Mouse (Mus musculus): Measurements from ENCODE around the gene Rab25.

The Rab25 gene

DNA sequence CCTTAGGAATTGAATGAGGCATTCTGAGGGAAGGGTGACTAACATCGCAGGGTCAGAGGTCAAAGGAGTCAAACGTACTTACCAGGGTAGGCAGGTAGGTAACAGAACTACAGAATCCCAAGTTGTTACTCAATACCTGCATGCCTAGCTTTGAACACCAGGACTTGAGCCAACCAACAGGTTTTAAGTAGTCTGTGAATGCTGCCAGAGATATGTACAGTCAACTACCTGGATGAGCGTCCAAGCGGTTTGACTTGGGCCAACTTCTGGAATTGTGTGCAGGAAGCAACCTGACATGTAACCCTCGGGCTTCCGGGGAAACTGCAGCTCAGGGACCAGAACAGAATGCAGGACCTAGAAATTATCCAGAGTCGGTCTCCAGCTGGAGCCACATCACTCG lies 25.1 kb downstream of the Rab25 start:
- DNase-seq: no peak

DNA sequence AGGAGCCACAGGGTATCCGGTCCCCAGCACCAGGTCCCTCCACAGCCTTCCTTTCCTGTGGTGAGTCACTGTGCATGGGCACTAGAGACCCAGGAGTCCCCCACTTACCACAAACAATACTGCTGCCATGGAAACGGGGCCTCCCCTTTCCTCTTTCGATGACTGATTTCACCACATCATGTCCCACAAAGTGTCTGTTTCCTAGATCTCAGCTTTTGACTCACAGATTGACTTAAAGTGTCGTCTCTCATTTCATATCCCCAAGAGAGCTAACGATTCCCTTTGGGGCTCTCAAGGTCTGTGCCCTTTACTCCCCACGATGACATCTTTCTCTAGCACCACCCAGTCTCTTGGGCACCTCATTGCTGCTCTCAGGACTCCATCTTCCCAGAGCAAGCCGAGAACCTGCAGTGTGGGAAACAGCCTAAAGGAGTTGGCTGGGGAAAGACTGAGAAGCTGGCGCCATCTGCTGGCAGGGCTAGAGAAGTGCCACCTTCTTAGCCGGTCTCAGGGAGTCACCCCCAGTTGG lies 26.2 kb downstream of the Rab25 start:
- DNase-seq: peak; percentile 76

DNA sequence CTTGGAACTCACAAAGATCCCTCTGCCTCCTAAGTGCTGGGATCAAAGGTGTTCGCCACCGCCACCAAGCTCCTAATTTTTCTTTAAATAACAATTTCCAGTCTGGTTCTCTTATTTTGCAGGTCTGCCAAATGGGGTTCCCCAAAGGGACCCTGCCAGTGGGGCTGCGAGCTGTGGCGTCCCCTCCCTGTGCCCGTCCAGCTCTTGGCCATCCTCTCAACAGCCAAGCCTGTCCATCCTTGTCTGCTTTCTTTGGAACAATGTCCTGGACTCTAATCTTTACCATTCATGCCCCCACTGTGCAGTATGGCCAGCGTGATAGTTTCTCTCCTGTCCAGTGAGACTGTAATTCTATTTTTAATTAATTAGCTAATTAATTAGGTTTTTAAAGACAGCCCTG lies 26.9 kb downstream of the Rab25 start:
- DNase-seq: no peak

DNA sequence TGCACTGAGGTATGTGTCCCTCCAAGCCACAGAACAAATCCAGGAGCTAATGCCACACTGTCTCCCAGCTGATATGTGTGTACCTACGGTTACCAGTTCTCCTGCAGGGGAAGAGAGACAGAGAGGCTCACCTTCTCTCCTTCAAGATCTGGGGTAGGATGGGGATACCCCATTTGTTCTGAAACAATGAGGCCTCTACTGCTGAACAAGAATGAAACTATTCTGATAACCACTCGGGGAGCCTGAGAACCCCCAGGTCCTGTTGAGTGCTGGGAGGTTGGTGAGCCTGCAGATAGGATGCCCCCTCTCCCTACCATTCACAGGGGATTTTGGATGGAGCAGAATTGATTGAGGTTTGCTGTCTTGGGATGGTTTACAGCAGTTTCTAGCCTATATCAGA lies 28.0 kb downstream of the Rab25 start:
- DNase-seq: no peak

DNA sequence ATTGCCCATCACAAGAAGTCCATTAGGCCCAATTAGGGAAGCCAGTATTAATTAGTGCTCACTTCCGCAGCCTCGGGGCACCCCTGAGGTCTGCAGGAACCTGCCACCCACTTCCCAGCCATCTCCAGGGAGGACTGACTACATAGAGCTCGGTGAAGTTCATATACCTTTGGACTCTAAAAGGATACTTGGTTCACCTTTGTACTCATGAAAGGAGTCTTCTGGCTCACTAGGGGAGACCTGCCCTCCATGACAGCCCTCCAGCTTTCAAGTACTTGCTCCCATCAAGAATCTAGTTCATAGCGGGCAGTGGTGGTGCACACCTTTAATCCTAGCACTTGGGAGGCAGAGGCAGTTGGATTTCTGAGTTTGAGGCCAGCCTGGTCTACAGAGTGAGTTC lies 29.7 kb downstream of the Rab25 start:
- DNase-seq: no peak

DNA sequence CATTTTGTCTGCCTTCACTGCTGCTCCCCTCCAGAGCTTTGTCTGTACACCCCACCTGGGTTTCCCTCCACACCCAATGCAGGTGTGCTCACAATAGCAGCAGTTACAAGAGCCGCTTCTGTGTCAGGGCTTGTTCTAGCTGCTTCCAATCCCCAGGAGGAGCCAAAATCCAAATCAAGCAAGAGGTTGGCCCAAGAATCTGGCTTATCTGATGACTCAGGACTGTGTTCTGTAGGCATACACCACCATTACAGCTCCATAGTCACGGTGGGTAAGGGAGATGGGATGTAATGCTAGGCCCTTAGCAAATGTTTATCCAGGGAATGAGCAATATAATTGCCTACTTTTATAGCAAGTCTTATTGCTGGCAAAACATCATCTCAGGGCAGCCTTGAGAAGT lies 31.7 kb downstream of the Rab25 start:
- no peak for DNase-seq

DNA sequence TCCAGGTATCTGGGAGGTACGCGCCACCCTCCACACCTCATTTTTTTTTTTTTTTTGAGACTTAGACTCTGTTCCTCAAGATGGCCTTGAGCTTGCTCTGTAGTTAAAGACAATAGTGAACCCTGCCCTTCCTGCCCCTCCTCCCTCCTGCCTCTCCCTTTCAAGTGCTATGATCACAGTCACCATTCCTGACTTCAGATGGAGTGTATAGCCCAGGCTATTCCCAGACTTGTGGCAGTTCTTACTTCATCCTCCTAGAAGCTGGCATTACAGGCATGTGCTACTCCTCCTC lies 33.1 kb downstream of the Rab25 start:
- DNase-seq: no peak

DNA sequence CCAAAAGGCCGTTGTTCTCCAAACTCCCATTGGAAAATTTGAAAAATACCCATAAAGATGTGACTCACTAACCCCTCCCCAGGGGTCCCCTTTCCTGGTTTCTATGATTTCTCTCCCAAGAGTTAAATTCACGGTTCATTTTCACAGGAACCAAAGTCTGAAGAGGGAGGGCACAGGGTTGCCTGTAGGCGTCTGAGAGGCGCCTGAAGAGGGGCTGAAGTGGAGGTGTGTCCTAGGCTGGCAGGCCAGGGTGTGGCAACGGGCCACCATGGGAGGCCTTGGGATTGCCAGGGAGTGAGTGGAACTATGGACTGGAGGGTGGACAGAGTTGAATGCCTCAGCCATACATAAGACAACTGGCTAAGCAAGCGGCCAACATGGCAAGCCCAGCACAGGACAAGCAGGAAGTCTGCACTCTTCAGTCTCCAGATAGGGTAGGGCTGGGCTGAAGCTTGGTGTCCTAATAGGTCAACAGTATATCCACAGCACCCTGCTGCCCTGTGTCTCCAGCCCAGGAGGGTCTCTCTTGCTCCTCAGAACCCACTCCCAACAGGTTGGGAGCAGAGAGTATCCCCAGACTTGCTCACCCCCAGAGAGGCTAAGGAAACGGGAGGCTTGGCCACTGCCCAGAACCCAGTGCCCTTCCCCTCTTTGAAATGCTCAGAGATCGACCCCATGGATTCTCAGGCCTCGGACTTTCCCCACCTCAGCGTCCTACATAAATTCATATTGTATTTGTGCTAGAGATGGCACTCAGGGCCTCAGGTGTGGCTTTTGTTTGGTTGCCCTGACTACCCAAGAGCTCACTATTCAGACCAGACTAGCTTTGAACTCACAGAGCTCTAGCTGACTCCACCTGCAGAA lies 33.6 kb downstream of the Rab25 start:
- no peak for DNase-seq

DNA sequence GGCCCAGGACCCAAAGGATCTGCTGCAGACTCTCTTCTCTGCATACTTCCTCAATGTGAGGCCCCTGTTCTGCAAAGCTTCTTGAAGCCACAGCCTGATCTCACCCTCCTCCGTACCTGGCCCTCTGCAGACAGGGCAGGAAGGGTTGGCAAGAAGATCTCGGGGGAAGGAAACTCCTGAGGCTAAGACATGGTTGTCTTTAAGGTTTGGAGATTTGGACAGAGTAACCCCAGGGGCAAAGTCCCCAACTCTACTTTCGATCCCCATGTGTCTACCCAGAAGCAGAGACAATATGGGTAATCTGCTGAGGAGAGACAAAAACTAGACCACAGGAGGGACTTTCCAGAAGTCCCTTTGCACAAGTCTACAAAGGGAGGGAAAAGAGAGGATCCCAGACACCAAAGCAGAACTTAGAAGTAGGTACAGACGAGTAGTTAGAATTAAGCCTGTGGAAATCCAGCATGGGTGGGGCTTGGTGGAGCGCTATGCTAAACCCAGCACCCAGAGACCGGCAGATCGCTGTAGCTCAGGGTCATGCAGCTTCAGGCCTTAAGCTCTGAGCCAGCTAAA lies 34.5 kb downstream of the Rab25 start:
- DNase-seq: no peak

DNA sequence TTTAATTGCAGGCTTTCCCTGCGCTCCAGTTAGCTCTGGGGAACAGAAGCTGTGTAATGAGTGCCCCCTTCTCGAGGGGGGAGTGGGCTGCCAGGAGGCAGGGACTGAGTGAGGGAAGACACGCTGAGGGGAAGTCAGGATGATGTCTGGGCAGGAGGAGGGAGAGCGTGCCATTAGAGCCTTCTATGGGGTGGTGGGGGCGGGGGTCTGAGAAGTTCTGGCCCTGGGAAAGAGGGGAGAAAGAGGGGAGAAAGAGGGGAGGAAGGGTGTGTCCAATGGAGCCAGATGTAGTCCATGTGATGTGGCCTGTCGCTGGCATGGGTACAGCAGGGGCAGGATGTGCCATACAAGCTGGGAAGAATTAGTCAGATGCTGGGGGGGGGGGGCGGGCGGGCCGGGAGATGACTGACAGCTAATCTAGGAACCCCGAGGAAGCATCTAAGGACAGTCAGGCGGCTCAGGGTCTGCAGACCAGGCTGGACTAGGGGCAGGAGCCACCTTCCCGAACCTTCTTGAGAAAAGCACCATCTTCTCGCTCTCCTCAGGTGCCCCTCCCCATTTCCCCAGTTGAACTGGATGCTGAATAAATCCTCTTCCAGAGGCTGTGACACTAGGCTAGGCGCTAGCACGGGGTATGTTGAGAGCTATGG lies 35.1 kb downstream of the Rab25 start:
- no peak for DNase-seq

DNA sequence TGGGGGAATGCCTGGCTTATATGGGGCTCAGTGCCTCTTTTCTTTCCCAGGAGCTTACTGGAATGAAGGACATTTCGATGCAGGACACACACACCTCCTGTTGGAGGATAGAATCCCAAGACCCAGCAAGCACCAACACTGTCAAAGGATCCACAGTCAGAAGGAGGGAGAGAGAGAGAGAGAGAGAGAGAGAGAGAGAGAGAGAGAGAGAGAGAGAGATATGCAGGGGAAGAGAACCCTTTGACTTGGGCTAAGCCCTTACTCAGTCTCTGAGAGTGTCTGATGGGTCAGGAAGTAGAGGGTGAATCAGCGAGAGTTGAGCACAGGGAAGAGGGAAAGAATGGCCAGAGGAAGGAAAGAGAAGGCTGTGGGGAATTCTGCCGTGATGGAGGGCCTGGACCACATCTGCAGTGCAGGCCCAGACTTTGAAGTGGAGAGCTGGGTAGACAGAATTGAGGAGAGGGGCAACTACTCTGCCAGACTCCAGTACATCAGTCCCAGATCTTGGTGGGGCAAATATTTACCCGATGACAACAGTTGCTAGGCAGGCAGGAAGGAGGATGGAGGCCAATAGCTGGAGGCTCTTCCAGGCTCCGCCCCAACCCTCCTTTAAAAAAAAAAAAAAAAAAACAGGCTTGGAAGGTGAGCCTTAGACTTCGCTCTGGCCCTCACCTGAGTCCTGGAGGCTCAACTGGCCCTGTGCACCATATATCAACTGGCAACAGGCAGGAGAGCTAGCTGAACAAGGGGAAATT lies 35.8 kb downstream of the Rab25 start:
- no peak for DNase-seq

DNA sequence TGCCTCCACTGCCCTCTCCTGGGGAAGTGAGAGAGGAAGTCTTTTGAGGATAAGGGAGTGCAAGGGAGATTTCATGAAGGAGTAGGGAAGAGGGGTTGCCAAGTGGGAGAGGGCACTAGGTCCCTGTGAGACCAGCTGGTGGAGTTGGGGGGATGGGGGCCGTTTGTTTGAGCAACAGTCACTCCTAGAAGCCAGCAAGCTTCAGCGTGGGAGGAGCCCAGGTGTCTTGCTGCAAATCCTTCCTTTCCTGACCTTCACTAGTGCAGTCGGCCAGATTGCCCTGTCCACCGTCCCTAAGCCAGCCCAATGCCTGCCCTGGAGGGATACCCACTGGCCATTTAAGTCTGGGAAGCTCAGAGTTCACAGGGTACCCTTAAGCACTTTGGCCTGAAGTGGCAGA lies 36.5 kb downstream of the Rab25 start:
- DNase-seq: no peak

DNA sequence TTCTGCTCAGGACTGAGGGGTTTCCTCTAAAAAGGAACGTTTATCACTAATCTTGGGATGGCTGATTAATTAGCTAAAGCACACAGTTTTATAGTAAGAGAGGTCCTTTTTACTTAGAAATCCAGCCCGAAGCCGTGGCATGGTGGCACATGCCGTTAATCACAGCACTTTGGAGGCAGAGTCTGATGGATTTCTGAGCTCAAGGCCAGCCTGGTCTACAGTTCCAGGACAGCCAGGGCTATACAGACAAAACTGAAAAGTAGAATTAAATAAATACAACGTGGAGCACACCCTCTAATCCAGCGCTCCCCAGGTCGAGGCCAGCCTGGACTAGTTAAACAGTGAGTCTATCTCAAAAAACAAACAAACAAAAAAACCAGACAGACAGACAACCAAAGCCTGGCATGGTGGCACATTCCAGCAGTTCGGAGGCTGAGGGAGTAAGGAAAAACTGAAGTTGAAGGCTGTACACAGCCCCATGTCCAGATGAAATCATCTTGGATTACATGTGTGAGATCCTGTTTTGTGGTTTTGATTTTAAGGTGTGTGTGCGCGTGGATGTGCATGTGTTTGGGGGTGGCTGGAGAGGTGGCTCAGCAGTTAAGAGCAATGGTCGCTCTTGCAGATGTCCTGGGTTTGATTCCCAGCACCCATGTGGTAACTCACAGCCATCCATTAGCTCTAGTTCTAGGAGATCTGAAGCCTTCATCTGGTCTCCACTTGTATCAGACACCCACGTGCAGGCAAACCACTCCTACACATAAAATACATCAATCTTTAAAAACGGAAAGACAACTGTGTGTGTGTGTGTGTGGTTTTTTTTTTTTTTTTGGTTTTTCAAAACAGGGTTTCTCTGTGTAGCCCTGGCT lies 37.4 kb downstream of the Rab25 start:
- no peak for DNase-seq

DNA sequence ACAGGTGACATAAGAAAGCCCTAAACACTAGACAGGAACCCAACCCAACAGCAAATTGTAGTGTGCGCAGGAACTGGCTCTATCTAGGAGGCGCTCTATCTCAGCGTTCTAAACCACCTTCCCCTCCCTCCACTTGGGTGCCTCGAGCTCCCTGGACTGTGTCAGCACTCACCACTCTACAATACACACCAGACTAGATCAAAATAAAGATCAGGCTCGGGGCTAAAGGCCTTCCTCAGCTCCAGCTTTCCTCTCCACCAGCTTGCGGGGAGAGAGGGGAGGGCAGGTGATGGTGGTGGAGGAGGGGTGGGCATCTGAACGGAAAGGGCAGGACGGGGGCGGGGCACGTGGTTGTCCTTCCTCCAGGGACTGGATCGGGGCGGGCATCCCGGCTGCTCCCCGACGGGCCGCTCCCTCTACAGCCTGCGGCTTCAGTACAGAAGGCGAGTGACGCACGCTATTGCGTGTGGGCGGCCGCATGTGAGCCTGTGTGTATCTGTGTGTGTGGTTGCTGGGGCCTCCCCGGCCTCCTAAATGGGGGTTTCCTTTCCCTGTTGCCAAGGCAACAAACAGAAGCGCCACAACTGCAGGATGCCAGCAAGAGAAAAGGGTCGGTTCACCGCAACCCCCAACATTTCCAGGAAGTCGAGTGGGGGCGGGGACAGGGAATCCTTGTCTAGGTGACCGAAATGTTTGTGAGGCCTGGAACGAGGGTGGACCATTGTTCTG lies 38.2 kb downstream of the Rab25 start, which contains the start of gene Lmna:
Gene Lmna (minus strand): TSS at position 265 of the 729 bp plus-strand sequence.
- peak; percentile 96 for DNase-seq

DNA sequence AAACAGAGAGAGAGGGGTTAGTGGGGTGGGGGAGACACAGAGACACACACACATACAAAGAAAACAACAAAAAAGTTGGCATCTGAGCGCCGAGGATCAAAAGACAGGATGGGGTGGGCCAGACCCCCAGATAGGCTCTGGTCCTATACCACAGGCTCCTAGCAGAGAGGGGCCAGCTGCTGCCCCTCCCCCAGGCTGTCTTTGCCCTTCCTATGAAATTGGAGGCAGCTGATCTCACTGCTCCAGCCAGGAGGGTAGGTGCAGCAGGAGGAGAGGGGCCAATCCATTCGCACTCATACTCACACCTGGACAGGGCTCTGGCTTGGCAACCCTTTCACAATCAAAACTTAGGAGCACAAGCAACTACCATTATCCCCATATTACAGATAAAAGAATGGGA lies 38.9 kb downstream of the Rab25 start:
- no peak for DNase-seq

DNA sequence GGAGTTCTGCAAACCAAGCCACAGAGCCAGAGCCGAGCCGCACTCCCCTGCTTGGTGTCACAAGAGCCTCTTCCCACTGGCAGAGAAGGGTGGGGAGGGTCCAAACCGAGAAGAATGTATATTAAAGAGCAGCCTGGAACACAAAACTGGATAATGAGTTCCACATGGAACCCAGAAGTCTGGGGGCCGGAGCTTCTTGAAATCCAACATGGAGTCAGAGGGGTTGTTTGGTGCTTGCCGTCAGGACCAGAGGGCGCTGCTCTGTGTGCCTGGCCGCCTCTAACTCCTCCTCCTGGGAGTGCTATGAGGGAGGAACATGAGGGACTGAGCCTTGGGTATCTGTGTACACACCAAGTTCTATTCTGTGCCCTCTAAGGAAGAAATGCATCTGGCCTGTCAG lies 42.3 kb downstream of the Rab25 start:
- no peak for DNase-seq

DNA sequence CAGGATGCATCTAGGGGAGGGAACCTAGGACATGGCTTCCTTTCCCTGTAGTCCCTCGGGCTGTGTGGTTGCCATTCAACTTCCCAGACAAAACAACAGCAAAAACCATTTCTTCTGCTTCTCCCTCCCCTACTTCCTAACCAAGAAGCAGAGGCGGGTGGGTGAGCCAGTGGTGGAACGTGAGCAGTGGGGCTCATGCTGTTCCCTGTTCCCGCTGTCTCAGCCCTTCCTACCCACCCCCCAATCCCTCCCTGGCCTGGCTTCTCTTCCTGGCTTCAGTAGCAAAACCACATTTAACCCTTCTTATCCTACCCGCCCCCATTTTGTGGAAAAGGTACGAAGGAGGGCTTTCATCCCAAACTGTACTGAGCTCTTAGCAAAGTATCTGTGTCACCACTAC lies 43.0 kb downstream of the Rab25 start:
- no peak for DNase-seq

DNA sequence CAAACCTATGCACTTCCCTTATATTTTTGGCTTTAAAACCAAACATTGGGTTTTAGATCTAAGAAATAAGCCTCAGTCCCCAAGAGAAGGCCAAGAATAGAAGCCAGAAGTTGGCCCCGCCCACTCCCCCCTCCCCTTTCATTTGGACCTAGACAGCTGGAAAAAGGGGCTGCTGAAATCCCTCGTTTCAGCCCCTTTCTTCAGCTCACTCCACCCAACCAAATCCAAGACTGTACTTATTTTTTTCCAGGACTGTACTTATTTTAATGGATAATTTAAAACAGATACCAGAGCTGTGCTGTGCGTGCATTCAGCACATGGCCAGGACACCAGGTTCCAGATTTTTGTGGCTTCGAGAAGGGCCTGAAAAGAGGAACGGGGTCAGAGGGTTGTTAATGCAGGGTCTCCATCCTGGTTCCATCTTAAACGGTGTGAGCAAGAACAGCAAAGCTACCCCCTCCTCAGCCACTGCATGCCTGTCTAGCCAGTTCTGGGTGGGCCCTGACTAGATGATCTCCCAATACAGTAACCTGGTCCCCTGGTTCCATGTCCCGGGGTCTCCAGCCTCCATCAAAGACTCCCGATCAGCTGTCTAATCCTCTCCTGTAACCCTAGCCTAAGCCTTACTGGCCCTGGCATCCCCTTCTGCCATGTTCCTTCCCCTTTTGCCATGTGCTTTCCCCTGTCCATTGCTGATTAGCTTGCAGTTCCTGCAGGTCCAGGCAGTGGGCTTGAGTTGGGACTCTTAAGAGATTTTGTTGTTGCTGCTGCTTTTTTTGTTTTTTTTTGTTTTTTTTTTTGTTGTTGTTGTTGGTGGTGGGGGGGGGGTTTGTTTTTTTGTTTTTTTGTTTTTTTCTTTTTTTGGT lies 44.0 kb downstream of the Rab25 start:
- no peak for DNase-seq

DNA sequence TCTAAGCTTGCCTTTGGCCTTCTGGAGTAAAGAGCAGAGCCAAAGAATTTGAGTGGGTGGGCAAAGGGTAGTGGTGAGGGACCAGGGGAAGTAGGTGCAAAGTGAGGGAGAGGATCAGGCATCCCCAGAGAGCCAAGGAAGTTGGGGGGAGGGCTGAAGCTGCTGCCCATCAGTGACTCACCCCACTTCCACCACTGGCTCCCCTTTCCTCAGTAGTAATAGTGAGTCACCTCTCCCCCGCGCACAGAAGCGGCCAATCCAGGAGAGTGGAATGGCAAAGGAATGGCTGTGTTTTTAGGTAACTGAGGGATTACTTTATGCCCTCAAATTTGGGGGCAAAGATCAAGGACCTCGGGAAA lies 44.6 kb downstream of the Rab25 start:
- DNase-seq: no peak

DNA sequence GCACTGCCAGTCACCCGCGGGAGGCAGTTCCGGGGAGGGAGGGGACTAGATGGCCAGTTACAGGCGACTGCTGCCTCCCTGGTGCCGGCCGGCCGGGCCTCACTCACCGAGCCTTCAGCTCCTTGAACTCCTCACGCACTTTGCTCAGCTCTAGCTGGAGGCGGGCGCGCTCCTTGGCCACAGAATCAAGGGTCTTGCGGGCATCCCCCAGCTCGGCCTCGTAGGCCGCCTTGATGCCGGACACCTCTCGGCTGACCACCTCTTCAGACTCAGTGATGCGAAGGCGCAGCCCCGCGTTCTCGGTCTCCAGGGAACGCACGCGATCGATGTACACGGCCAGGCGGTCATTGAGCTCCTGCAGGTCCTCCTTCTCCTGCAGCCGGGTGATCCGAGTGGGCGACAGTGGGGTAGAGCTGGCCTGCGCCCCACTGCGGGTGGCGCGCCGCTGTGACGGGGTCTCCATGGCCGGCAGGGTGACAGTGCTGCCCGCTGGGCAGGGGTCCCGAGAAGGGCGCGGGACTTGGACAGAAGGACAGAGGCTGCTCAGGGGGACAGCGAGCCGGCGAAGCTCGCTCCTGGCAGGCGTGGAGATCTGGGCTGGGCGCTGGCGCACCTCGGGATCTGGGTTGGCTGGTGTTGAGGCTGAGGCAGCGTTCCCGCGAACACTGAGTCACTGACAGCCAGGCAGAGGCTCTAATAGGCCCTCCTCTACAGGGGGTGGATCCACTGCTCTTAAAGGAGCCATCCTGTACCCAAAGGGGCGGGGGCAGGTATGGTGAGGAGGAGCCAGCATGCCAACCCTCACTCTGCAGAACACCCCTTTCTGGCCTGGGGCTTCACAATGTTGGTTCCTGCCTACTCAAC lies 45.2 kb downstream of the Rab25 start:
- DNase-seq: peak; percentile 93

All from kidney, postnatal 14 days (tissue).